Mouse (Mus musculus): ENCODE measurements around the gene Klf9.

Klf9 gene

GRCm38 (mm10) chr19:23193076-23193475, 52.0 kb downstream of the Klf9 start:
- in situ Hi-C loops (cut with MboI, MseI) = no loop called here

GRCm38 (mm10) chr19:23202106-23202505, 61.1 kb downstream of the Klf9 start:
- in situ Hi-C loops (cut with MboI, MseI) = no loop called here

GRCm38 (mm10) chr19:23203505-23204053, 62.6 kb downstream of the Klf9 start:
- in situ Hi-C loops (cut with MboI, MseI) = no loop called here

- in situ Hi-C loops (cut with MboI, MseI) = no loop called here
Observed at GRCm38 (mm10) chr19:23211325-23211724, 70.3 kb downstream of the Klf9 start.

- in situ Hi-C loops (cut with MboI, MseI) = no loop called here
Observed at GRCm38 (mm10) chr19:23214326-23214725, 73.3 kb downstream of the Klf9 start.

Data from T-helper 17 cell (primary cell).